Mouse (Mus musculus): ENCODE results near the gene Capn5. TPM values are rescaled to one million over a fixed set of nuclear protein-coding genes. Genes with fewer than 3 reads are reported as not detected.
A peak's percentile ranks its signal among the peaks of the same experiment; 100 is the strongest.

The Capn5 gene
- total and polyA plus RNA-seq, 3 experiments, result 0.04 to 0.54 TPM; not detected in 1

GRCm38 (mm10) chr7:98177929-98178559 is at the start of gene Capn5 (continued):
- peak; percentile 67; the same call in 1 of the 2 replicates for TF ChIP-seq MAZ (IDR thresholded peaks at IDR 0.05; ENCODE audit: low read depth, low read length)
- TF ChIP-seq NRF1 (IDR thresholded peaks at IDR 0.05; ENCODE audit: insufficient read depth, low read depth, low read length, poor library complexity, severe bottlenecking), result peak; percentile 65

GRCm38 (mm10) chr7:98223796-98224195 is 45.7 kb upstream of the Capn5 start:
- Histone ChIP-seq H3K36me3 (ENCODE audit: control insufficient read depth in 1 of 2, insufficient read depth in 2 of 2, low read length in 2 of 2) (peaks cover 0 to 12% of the 10 kb centered on the region in 2 experiments; a peak in 2 of 4 replicates), H3K27ac (ENCODE audit: control insufficient read depth, low read depth, low read length) (no peak overlapping the region), H3K79me2 (ENCODE audit: control insufficient read depth, insufficient read depth, low read length, poor library complexity) (no peaks in the 10 kb centered on the region), H3K4me3 (ENCODE audit: control insufficient read depth in 1 of 2, insufficient read depth in 1 of 2, low read depth in 2 of 2, low read length in 2 of 2) (no peak overlapping the region), H3K9ac (ENCODE audit: control insufficient read depth, low read depth, low read length, poor library complexity, severe bottlenecking) (no peak overlapping the region), H3K9me3 (replicated peaks; ENCODE audit: insufficient read depth, low read length) (no peaks in the 10 kb centered on the region), H3K4me1 (ENCODE audit: control insufficient read depth in 1 of 2, insufficient read depth in 2 of 2, low read length in 2 of 2) (no peaks in the 10 kb centered on the region), H3K27me3 (ENCODE audit: control insufficient read depth in 1 of 2, insufficient read depth in 2 of 2, low read length in 2 of 2) (no peaks in the 10 kb centered on the region)
- TF ChIP-seq ZNF384 (IDR thresholded peaks at IDR 0.05; ENCODE audit: low read depth, low read length) (no peak), NELFE (IDR thresholded peaks at IDR 0.05; ENCODE audit: low read depth, low read length) (no peak), HCFC1 (IDR thresholded peaks at IDR 0.05; ENCODE audit: low read depth, low read length) (no peak), RAD21 (IDR thresholded peaks at IDR 0.05; ENCODE audit: low read depth, low read length) (no peak), UBTF (IDR thresholded peaks at IDR 0.05; ENCODE audit: borderline replicate concordance, insufficient read depth, low read depth, low read length) (no peak), JUND (IDR thresholded peaks at IDR 0.05; ENCODE audit: low read depth, low read length) (no peak), BHLHE40 (IDR thresholded peaks at IDR 0.05; ENCODE audit: borderline replicate concordance, low read depth, low read length) (no peak), TCF12 (IDR thresholded peaks at IDR 0.05; ENCODE audit: low read depth, low read length) (no peak), ZMIZ1 (IDR thresholded peaks at IDR 0.05; ENCODE audit: low read depth, low read length) (no peak), GABPA (IDR thresholded peaks at IDR 0.05; ENCODE audit: low read depth, low read length) (no peak), POLR2AphosphoS5 (IDR thresholded peaks at IDR 0.05; ENCODE audit: borderline replicate concordance, low read depth, low read length) (no peak), CTCF (IDR thresholded peaks at IDR 0.05 in 2 of 3, conservative IDR thresholded peaks at IDR 0.05 in 1 of 3; ENCODE audit: control insufficient read depth in 1 of 3, insufficient read depth in 1 of 3, low read depth in 2 of 3, low read length in 3 of 3, poor library complexity in 1 of 3, severe bottlenecking in 1 of 3) (no peak), USF1 (IDR thresholded peaks at IDR 0.05; ENCODE audit: low read depth, low read length) (no peak), MAX (IDR thresholded peaks at IDR 0.05; ENCODE audit: low read length) (no peak)
- no peak for DNase-seq (ENCODE audit: low read depth, low spot score)

GRCm38 (mm10) chr7:98216713-98217112 is 38.6 kb upstream of the Capn5 start:
- Histone ChIP-seq H3K79me2 (ENCODE audit: control insufficient read depth, insufficient read depth, low read length, poor library complexity) (no peaks in the 10 kb centered on the region), H3K36me3 (ENCODE audit: control insufficient read depth in 1 of 2, insufficient read depth in 2 of 2, low read length in 2 of 2) (peaks cover 0 to 12% of the 10 kb centered on the region in 2 experiments; a peak in 2 of 4 replicates), H3K9me3 (replicated peaks; ENCODE audit: insufficient read depth, low read length) (no peaks in the 10 kb centered on the region), H3K27me3 (ENCODE audit: control insufficient read depth in 1 of 2, insufficient read depth in 2 of 2, low read length in 2 of 2) (no peaks in the 10 kb centered on the region), H3K4me1 (ENCODE audit: control insufficient read depth in 1 of 2, insufficient read depth in 2 of 2, low read length in 2 of 2) (no peaks in the 10 kb centered on the region), H3K9ac (ENCODE audit: control insufficient read depth, low read depth, low read length, poor library complexity, severe bottlenecking) (no peak overlapping the region), H3K4me3 (ENCODE audit: control insufficient read depth in 1 of 2, insufficient read depth in 1 of 2, low read depth in 2 of 2, low read length in 2 of 2) (no peak overlapping the region), H3K27ac (ENCODE audit: control insufficient read depth, low read depth, low read length) (no peak overlapping the region)
- TF ChIP-seq JUND (IDR thresholded peaks at IDR 0.05; ENCODE audit: low read depth, low read length) (no peak), CTCF (IDR thresholded peaks at IDR 0.05 in 2 of 3, conservative IDR thresholded peaks at IDR 0.05 in 1 of 3; ENCODE audit: control insufficient read depth in 1 of 3, insufficient read depth in 1 of 3, low read depth in 2 of 3, low read length in 3 of 3, poor library complexity in 1 of 3, severe bottlenecking in 1 of 3) (no peak), SIN3A (IDR thresholded peaks at IDR 0.05; ENCODE audit: low read length) (no peak), NRF1 (IDR thresholded peaks at IDR 0.05; ENCODE audit: insufficient read depth, low read depth, low read length, poor library complexity, severe bottlenecking) (no peak), MYB (IDR thresholded peaks at IDR 0.05; ENCODE audit: low read depth, low read length) (no peak), HCFC1 (IDR thresholded peaks at IDR 0.05; ENCODE audit: low read depth, low read length) (no peak), BHLHE40 (IDR thresholded peaks at IDR 0.05; ENCODE audit: borderline replicate concordance, low read depth, low read length) (no peak), CHD2 (IDR thresholded peaks at IDR 0.05; ENCODE audit: low read length) (no peak), MEF2A (IDR thresholded peaks at IDR 0.05; ENCODE audit: extremely low read depth, insufficient replicate concordance, low read depth, low read length, poor library complexity, severe bottlenecking) (no peak), UBTF (IDR thresholded peaks at IDR 0.05; ENCODE audit: borderline replicate concordance, insufficient read depth, low read depth, low read length) (no peak)
- DNase-seq (ENCODE audit: low read depth, low spot score), result no peak

Measured in MEL (cell line).